Mouse (Mus musculus) liver, embryonic 11.5 days (tissue): ENCODE measurements around the gene Rpl41. TPM values are rescaled to one million over a fixed set of nuclear protein-coding genes. Genes with fewer than 3 reads are reported as not detected.
A peak's percentile ranks its signal among the peaks of the same experiment; 100 is the strongest.
"Not testable (repeated sequence)": the region's sequence is repeated elsewhere in the genome, so short reads cannot be mapped to it uniquely, and the experiment has no call there.

Experiments used
- ATAC-seq: fragments of 200-750 bp; cut with Nextera tagmentation; replicated peaks from 2 replicates; pipeline ENCODE4 v1.8.0; 2017; ENCODE audit warnings: moderate number of reproducible peaks, mild to moderate bottlenecking, moderate TSS enrichment, moderate library complexity; ENCODE audit not compliant: low FRiP score
- DNase-seq: peaks from one replicate; pipeline ENCODE4 v3.0.0-alpha.2; 2017; ENCODE audit warnings: low spot score
- H3K27ac ChIP-seq: fragments of 300-500 bp; sonication (generic); 2 replicates; pipeline ENCODE4 v1.5.1; 2014; ENCODE audit warnings: mild to moderate bottlenecking, low read depth, low read length, control low read depth
- H3K27me3 ChIP-seq: fragments of 300-500 bp; sonication (generic); replicated peaks from 2 replicates; pipeline ENCODE4 v1.6.1; 2014; ENCODE audit warnings: low read length, mixed read lengths; ENCODE audit not compliant: control insufficient read depth, insufficient read depth
- H3K36me3 ChIP-seq: fragments of 300-500 bp; sonication (generic); 2 replicates; pipeline ENCODE4 v1.6.1; 2014; ENCODE audit warnings: mild to moderate bottlenecking, low read length, moderate library complexity, mixed read lengths; ENCODE audit not compliant: control insufficient read depth, insufficient read depth
- H3K4me1 ChIP-seq: fragments of 300-500 bp; sonication (generic); replicated peaks from 2 replicates; pipeline ENCODE4 v1.6.1; 2014; ENCODE audit warnings: low read length, mixed read lengths; ENCODE audit not compliant: control insufficient read depth, insufficient read depth
- H3K4me2 ChIP-seq: fragments of 300-500 bp; sonication (generic); 2 replicates; pipeline ENCODE4 v1.6.1; 2014; ENCODE audit warnings: mild to moderate bottlenecking, control low read depth, moderate library complexity
- H3K4me3 ChIP-seq: fragments of 300-500 bp; sonication (generic); 2 replicates; pipeline ENCODE4 v1.5.1; 2014; ENCODE audit warnings: low read depth, low read length, control low read depth
- H3K9ac ChIP-seq: fragments of 300-500 bp; sonication (generic); 2 replicates; pipeline ENCODE4 v1.6.1; 2014; ENCODE audit warnings: low read depth, low read length, control low read depth
- H3K9me3 ChIP-seq: fragments of 300-500 bp; sonication (generic); 2 replicates; pipeline ENCODE4 v1.6.1; 2016; ENCODE audit warnings: low read length, inconsistent platforms, mixed read lengths; ENCODE audit not compliant: control insufficient read depth
- WGBS: fragments of 180-500 bp; shearing (Covaris S2); extraction: QIAGEN DNeasy Blood & Tissue Kit; methylation state at CpG from one replicate; pipeline ENCODE4 v1.1.7; 2014; 5-methylcytosine and 5-hydroxymethylcytosine counted together
- polyA plus RNA-seq: library from polyadenylated mRNA; unstranded; fragments of >200 nt; fragmentation: Nextera tagmentation; extraction: Ambion mirVana; gene quantifications from 2 replicates; pipeline ENCODE4 v1.2.1, GENCODE M21; 2014

The Rpl41 gene
- polyA plus RNA-seq, 1 experiment from 2014 or later, result 3,859 TPM

DNA sequence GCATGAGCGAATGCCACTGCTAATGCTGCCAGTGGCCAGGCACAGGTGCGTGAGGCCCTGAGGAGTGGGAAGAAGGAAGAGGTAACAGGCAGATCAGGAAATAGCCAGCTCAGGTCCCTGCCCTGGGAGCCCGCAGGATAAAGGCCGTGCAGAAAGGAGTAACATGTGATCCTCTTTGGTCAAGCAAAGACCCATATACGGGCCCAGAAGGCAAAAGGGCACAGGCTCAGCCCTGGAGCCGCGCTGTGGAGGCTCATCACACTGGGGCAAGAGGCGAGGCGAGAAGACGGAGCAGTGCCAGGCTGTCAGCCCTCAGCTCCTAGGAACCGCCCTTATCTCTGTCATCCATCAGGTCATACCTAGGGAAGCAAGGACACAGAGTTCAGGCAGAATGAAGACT lies 38.8 kb downstream of the Rpl41 start:
- Histone ChIP-seq H3K4me2 (no peak overlapping the region), H3K27me3 (no peaks in the 10 kb centered on the region), H3K9ac (no peak overlapping the region), H3K4me3 (no peak overlapping the region), H3K36me3 (peaks cover 9% of the 10 kb centered on the region), H3K27ac (no peak overlapping the region), H3K4me1 (0 out of 2 replicates have a peak, but pooled peaks cover 3% of the 10 kb centered on the region), H3K9me3 (no peaks in the 10 kb centered on the region)
- ATAC-seq, result no peak
- no peak for DNase-seq
- WGBS, result 85% methylated on average over 11 of the region's 11 CpGs

DNA sequence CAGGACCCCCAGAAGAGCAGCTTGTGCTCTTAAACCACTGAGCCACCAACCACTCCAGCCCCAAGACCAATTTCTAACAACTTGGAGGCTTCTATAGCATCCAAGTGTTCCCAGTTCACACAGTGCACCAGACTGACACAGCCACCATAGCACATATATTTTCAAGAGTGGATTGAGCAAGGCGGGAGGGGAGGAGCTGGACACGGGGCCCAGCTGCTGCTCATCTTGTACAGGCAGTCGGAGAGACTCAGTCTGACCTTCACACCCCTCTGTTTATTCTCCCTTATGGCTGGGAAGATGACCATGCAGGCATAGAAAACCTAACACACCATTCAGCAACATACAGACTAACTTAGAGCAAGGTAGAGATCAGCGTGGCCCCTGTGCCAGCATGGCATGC lies 39.3 kb downstream of the Rpl41 start:
- peaks cover 9% of the 10 kb centered on the region for H3K36me3 ChIP-seq
- H3K9me3 ChIP-seq, result no peaks in the 10 kb centered on the region
- DNase-seq (no peak), ATAC-seq (no peak)
- WGBS, result 72% methylated on average over 4 of the region's 4 CpGs
- H3K27ac ChIP-seq, result no peak overlapping the region
- peaks cover 5% of the 10 kb centered on the region for H3K4me1 ChIP-seq
- no peak overlapping the region for H3K4me2 ChIP-seq
- no peak overlapping the region for H3K4me3 ChIP-seq
- no peaks in the 10 kb centered on the region for H3K27me3 ChIP-seq
- no peak overlapping the region for H3K9ac ChIP-seq

DNA sequence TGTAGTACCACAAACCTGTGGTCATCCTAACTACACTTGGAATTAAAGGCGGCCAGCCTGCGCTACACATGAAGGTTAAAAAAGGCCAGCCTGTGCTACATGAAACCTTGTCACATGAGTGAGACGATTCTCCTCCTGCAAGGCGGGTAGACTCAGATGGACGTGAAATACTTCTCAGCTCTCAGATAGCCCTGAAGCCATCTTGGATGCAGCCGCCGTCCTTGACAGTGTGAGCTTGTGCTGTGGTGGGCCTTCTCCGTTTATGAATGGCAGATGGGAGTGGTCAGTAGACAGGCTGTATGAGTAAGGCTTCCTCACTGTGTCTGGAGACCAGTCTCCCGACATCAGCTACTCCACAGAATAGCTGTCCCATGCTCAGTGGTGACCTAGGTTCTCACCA lies 39.9 kb downstream of the Rpl41 start:
- Histone ChIP-seq H3K36me3 (peaks cover 9% of the 10 kb centered on the region), H3K4me1 (peaks cover 12% of the 10 kb centered on the region), H3K4me3 (no peak overlapping the region), H3K9me3 (no peaks in the 10 kb centered on the region), H3K9ac (no peak overlapping the region), H3K27ac (no peak overlapping the region), H3K27me3 (no peaks in the 10 kb centered on the region), H3K4me2 (no peak overlapping the region)
- ATAC-seq, result no peak
- WGBS, result 88% methylated on average over 9 of the region's 9 CpGs
- DNase-seq, result no peak

DNA sequence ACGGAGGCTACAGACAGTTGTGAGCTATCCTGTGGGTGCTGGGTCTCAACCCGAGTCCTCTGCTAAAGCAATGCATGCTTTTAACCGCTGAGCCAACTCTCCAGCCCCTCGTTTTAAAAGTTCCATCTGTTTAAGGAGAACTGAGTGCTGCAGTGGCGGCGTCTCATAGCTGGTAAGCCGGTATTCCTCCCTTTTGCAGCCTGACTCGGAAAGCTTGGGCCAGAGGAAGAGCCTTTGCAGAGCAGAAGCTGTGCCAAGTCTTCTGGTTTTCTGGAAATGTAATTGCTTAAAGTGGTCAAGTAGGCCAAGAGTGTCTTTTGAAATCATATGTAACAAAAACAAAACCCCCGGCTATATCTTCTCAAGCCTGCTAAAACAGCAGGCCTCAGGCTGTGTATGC lies 40.8 kb downstream of the Rpl41 start:
- no peak overlapping the region for H3K4me3 ChIP-seq
- no peak overlapping the region for H3K9ac ChIP-seq
- 86% methylated on average over 9 of the region's 9 CpGs for WGBS
- H3K27me3 ChIP-seq, result no peaks in the 10 kb centered on the region
- no peak overlapping the region for H3K4me2 ChIP-seq
- no peak for ATAC-seq
- H3K9me3 ChIP-seq, result no peaks in the 10 kb centered on the region
- peaks cover 9% of the 10 kb centered on the region for H3K36me3 ChIP-seq
- H3K4me1 ChIP-seq, result peaks cover 13% of the 10 kb centered on the region
- H3K27ac ChIP-seq, result no peak overlapping the region
- no peak for DNase-seq

DNA sequence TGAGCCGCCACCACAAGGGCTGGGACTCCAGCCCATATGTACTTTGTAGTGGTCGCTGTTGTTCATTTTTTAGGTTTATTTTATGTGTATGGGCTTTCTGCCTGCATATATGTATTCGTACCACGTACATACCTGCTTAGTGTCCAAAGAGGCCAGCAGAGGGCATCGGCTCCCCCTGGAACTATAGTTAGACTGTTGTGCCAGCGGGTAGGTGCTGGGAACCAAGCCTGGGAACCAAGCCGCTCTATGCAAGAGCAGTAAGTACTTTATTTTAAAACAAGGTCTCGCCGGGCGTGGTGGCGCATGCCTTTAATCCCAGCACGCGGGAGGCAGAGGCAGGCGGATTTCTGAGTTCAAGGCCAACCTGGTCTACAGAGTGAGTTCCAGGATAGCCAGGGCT lies 43.1 kb downstream of the Rpl41 start:
- Histone ChIP-seq H3K4me2 (no peak overlapping the region), H3K27ac (no peak overlapping the region), H3K9me3 (no peaks in the 10 kb centered on the region), H3K9ac (no peak overlapping the region), H3K4me1 (peaks cover 9% of the 10 kb centered on the region), H3K4me3 (no peak overlapping the region), H3K27me3 (no peaks in the 10 kb centered on the region), H3K36me3 (peaks cover 9% of the 10 kb centered on the region)
- DNase-seq, result no peak
- ATAC-seq, result no peak
- WGBS, result 94% methylated on average over 14 of the region's 14 CpGs

DNA sequence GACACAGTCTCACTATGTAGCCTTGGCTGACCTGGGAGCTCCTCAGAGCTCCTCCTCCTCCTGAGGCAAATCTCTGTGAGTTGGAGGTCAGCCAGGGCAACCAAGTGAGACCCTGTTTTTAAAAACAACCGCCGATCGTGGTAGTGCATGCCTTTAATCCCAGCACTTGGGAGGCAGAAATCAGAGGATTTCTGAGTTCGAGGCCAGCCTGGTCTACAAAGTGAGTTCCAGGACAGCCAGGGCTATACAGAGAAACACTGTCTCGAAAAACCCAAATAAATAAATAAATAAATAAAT lies 43.8 kb downstream of the Rpl41 start:
- 0 out of 2 replicates have a peak overlapping the region, but pooled peaks have one; percentile 70 for H3K27ac ChIP-seq

DNA sequence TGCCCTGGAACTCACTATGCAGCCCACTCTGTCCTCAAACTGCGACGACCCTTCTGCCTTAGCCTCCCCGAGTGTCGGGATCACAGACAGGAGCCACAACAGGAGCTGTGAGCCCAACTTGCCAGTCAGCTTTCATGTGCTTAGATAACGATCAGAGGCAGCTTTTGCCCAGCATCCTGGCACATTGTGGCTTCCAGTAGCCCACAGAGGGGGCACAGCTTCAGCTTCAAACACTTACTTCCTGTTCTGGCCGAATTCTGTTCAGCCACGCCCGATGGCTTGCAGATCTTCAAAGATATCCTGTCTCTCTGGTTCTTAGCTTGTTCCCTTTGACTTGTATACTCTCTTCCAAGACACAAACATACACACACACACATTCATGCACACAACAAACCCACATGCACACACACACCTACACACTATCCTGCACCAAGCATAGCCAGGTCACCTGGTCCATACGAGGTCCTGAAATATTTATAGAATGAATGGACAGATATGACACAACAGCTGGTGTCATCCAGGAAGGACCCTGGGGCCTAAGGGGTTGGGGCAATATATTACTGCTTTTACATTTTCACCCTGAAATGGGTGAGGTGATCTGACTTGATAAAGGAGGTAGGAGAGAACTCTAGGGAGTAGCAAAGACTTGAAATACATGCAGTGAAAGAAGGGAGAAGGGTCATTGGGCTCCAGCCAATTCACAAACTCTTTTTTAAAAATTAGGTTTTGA lies 44.3 kb downstream of the Rpl41 start:
- ATAC-seq, result peak; percentile 27; the same call in 1 of the 2 replicates
- DNase-seq, result no peak
- H3K27ac ChIP-seq, result peak overlapping the region; percentile 70

More for the DNA sequence above, 43.8 kb downstream of the Rpl41 start:
- not testable (repeated sequence) for H3K4me3 ChIP-seq, H3K9me3 ChIP-seq, H3K36me3 ChIP-seq, ATAC-seq, H3K27me3 ChIP-seq, DNase-seq, H3K4me2 ChIP-seq, H3K4me1 ChIP-seq, H3K9ac ChIP-seq
- 81% methylated on average over 5 of the region's 5 CpGs for WGBS

DNA sequence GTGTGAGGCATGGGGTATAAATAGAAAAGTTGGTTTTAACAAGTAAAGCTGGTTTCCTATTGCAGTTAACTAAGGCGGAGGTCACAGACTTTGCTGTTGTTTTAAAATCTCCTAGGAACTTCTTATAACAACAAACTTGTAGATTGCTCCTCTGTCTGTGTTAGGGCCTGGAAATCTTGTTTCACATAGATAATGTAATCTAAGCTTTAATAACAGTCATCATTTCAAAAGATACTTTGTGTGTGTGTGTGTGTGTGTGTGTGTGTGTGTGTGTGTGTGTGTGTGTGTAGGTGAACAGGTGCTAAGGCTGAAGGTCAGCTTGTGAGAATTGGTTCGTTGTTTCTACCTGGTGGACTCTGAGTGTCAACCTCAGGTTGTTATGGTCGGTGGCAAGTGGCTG lies 45.1 kb downstream of the Rpl41 start:
- DNase-seq (no peak), ATAC-seq (no peak)
- H3K9me3 ChIP-seq, result no peaks in the 10 kb centered on the region
- no peak overlapping the region for H3K4me2 ChIP-seq
- WGBS, result 76% methylated on average over 3 of the region's 3 CpGs
- H3K36me3 ChIP-seq, result peaks cover 3% of the 10 kb centered on the region; the same call in 1 of the 2 replicates
- H3K9ac ChIP-seq, result peak overlapping the region; percentile 46; the same call in 1 of the 2 replicates
- no peaks in the 10 kb centered on the region for H3K27me3 ChIP-seq
- H3K27ac ChIP-seq, result no peak overlapping the region
- H3K4me1 ChIP-seq, result peaks cover 11% of the 10 kb centered on the region
- H3K4me3 ChIP-seq, result no peak overlapping the region

More for the DNA sequence above, 44.3 kb downstream of the Rpl41 start:
- H3K4me1 ChIP-seq, result peaks cover 11% of the 10 kb centered on the region
- H3K27me3 ChIP-seq, result no peaks in the 10 kb centered on the region
- H3K9ac ChIP-seq, result peak overlapping the region; percentile 46
- WGBS, result 40% methylated on average over 9 of the region's 9 CpGs
- peak overlapping the region; percentile 33 for H3K4me2 ChIP-seq
- H3K4me3 ChIP-seq, result no peak overlapping the region
- H3K9me3 ChIP-seq, result no peaks in the 10 kb centered on the region
- peaks cover 6% of the 10 kb centered on the region for H3K36me3 ChIP-seq

DNA sequence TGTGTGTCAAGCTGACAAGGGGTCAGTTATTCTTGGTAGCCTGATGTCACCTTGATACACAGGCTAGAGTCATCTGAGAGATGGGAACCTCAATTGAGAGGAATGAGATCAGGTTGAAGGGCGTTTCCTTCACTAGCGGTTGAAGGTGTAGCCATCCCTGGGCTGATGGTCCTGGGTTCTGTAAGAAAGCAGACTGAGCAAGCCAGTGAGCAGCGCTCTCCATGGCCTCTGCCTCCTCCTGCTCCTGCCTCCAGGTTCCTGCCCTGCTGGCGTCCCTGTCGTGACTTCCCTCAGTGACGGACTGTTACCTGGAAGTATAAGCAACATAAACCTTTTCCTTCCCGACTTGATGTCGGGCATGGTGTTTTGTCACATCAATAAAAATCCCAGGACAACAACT lies 45.6 kb downstream of the Rpl41 start:
- H3K4me1 ChIP-seq, result peaks cover 11% of the 10 kb centered on the region
- no peak overlapping the region for H3K4me3 ChIP-seq
- no peak overlapping the region for H3K4me2 ChIP-seq
- no peak overlapping the region for H3K9ac ChIP-seq
- WGBS, result 82% methylated on average over 8 of the region's 8 CpGs
- no peaks in the 10 kb centered on the region for H3K27me3 ChIP-seq
- no peak overlapping the region for H3K27ac ChIP-seq
- ATAC-seq (no peak), DNase-seq (no peak)
- peaks cover 3% of the 10 kb centered on the region; the same call in 1 of the 2 replicates for H3K36me3 ChIP-seq
- H3K9me3 ChIP-seq, result no peaks in the 10 kb centered on the region
